Mouse (Mus musculus) frontal cortex, postnatal 14 days (tissue): ENCODE measurements around the gene Fam186b.
"Not testable (repeated sequence)": the region's sequence is repeated elsewhere in the genome, so short reads cannot be mapped to it uniquely, and the experiment has no call there.

ENCODE experiments used
- DNase-seq, 2 experiments: peaks; one replicate each; pipeline ENCODE4 v3.0.0; 2022; ENCODE audit warnings: low spot score in 2 of 2

Fam186b gene

DNA sequence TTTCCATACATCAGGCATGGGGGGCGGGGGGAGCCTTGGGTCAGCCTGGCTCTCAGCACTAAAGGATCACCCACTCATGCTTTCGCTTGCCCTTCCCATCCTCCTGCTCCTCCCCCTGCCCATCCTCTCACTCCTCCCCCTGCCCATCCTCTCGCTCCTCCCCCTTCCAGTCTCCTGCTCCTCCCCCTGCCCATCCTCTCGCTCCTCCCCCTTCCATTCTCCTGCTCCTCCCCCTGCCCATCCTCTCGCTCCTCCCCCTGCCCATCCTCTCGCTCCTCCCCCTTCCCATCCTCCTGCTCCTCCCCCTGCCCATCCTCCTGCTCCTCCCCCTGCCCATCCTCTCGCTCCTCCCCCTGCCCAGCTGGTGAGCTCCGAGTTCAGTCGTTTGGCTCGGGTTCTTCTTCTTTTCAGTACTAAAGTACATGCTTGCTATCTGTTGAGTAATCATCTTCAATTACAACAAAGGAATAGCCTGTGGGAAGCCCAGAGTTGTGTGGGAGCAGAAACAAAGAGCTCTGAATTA is 35.9 kb downstream of the Fam186b start:
- DNase-seq: peak in 1 of 2 experiments; percentile 29

DNA sequence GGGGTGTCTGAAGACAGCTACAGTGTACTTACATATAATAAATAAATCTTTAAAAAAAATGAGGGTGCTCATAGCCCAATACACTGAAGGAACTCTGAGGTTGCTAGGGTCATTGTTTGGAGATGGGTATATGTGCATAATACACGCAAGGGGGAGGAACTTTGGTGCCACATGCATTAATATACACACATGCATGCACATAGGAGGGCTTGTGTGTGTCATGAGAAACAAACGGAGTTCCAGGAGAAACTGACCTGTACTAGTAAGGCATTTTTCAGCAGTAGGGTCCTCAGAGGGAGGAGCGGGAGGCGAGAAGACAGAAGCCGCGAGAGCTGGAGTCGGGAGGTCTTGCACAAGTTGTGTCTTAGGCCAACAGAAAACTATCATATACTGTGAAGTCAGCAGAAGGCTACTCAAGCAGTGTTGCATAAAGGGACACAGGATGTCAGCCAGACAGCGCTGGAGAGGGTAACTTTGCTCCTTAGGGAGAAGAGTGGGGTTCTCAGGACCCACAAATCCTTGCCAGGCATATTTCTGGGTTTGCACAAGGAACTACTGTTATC is 36.4 kb downstream of the Fam186b start:
- no peak for DNase-seq

DNA sequence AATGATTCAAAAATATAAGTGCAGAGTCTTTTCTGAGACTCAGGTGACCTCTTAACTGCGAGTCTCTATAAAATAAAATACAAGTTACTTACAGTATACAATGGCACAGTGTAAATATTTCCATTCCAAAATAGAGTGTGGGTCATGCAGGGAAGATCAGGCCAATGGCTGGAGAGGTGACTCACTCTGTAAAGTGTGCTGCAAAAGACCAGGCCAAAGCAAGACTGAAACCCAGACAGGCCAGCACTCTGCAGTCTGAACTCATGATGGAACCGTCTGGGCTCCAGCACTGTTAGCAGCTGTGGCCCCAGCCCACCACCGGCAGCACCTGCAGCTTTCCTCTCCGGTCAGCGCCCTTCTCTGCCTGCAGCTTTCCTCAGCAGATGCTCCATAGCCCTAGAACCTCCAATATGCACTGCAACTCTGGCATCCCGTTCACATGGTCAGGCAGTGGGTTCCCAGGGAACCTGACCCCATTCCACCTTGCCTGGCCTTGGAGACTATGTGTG is 40.4 kb downstream of the Fam186b start:
- no peak for DNase-seq

DNA sequence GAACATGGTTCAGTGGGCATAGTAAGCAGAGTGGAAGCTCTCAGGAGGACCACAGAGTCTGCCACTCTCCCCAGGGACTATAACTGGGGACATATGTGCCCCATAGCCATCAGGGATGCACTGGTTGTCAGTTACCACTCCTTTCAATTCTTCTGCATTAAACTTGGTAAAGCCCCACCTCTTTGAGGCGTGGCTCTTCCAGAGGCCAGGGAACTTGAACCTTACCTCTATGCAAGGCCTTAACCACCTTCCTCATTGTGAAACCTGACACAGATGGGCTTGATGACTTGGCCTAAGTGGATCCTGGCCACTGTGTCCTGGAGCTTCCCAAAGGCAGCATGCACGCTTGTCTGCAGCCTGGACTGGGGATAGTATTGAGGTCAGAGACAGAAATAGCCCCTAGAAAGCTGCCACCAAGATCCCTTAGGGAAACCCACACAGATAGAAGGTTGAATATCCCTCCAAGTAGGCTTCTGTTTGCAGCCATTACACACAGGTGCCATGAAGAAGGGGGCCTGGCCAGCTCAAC is 41.1 kb downstream of the Fam186b start:
- no peak for DNase-seq

DNA sequence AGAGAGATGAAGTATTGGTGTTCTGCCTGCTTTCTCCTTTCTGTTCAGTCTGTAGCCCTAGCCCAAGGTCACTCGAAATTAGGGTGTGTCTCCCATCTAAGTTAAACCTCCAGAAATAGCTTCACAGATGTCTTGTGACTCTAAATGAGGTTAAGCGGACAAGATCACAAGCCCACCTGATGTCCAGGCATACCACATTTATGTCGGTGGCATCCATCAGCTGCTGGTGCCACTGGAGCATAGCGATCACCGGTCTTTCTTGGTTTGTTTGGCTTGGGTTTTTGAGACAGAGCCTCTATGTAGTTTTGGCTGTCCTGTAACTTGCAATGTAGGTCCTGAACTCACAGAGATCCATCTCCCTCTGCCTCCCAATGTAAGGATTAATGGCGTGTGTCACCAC is 41.9 kb downstream of the Fam186b start:
- DNase-seq: no peak

DNA sequence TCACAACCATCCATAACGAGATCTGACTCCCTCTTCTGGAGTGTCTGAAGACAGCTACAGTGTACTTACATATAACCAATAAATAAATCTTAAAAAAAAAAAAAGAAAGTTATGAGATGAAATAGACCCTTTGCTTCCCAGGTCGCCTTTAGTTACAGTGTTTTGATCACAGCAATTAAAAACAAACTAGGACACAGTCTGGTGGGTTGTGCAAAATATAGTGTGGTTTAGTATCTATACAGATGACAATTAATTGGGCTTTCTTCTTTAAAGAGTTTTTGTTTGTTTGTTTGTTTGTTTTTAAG is 42.6 kb downstream of the Fam186b start:
- not testable (repeated sequence) for DNase-seq

DNA sequence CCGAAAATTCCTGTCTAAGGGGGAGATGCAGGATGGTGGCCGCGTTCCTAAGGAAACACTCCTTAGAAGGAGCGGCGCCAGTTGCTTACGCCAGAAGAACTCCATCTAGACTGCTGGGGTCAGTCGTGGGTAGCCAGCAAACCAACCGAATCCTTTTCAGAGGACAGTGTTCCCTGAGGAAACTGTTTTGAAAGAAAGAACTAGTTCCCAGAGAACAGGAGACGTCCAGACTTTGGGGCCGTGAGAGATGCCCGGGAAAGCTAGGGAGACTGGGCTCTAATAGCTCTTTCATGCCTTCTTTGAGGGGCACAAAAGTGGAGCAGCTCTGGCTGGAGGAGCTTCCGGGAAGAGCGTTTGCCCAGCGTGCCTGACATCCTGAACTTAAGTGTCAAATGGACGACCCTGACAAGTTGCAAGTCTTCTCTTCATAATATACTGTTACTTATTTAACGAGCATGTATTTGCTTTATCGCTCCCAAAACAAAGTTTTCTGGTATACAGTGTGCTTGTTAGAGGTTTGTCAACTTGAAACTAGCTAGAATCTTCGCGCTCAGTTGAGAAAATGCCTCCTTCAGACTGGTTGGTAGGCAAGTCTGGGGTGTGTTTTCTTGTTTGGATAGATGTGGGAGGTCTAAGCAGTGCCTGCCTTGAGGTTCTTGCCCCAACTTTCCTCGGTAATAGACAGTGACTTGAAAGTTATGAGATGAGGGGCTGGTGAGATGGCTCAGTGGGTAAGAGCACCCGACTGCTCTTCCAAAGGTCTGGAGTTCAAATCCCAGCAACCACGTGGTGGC is 43.1 kb downstream of the Fam186b start:
- DNase-seq: peak in 1 of 2 experiments; percentile 64

DNA sequence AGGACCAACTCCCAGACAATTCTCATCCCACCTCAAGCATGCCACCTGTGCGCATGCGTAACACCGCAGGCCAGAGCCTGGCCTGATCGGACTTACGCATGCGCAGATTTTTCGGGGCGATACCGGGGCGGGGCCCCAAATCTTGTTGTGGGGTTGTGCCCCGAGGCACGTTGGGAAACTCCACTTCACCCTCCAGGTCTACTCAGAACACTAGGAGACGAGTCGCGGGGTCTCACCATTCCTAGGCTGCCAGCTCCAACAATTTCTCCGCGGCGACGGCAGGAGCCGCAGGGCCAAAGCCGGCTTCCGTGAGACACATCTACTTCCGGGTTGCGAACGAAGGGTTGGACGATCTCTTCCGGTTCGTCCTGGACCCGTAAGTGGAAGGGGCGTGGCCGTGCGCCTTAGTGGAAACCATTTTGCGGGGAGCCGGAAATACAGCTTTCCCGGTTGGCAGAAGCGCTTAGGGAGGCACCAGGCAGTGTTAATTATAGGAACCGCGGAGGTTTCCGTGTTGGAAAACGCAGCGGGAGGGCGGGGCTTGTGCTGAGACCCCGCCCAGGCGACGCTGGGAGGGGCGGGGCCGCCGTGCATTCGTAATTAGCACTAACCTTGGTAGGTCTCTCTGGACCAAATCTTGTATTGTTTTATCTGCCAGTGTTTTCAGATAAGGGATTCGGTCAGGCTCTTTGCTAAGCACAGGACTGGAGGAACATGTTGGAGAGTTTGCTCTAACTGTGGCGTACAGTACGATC is 43.9 kb downstream of the Fam186b start, which contains the start of gene Mcrs1:
Gene Mcrs1, minus strand, starts transcription at position 336 of the 755 bp plus-strand sequence.
- DNase-seq: peak; percentile 97 to 98

DNA sequence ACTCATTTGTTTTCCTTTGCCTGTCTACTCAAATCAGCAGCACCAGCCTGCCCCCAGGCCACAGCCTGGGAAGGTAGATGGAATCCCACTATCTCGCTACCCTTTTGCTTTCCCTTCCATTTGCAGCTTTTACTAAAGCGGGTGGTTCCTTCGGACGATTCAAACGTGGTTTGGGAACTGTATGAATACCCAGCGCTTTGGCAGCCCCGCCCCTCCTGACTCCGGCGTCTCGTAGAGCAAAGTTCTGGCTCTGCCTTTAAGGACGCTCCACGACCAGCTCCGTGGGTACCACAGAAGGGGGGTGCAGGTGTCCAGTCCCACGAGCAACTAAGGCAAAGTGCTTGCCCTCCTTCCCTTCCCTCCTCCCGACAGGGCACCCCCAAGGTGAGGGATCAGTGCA is 44.6 kb downstream of the Fam186b start:
- DNase-seq: not testable (repeated sequence)

DNA sequence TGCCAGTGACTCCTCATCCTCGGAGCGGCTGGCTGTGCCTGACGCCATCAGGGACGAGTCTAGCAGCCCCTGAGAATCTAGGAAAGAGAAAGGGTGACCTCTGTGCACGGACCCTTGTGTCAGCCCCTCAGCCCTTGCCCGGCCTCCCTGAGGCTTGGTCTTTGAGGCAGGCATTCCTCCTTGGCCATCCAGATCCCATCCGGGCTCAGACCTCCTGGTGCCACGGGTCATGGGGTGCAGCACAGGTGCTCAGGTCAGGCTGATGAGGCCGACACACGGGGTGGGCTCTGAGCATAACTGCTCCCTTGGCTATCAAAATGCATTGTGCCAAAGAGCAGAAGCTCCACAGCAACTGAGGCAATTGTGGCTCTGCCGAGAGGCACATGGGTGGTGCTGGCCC is 45.8 kb downstream of the Fam186b start:
- DNase-seq: no peak

DNA sequence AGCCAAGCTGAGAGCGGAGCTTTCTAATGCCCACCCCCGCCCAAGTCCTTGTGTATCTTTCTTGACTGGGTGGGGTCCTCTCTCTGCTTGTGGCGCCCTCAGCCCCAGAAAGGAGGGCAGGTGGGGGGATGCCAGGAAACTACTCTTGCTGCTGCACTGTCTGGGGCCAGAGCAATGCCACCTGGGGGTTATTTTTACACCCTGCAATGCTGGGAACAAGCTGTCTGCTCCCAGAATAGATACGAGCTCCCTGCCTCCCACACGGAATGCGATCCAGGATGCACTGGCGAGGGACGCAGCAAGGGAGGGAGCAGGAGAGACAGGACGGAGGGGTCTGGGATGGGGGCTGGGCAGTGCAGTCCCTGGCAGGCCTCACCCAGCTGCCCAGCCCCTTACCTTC is 46.7 kb downstream of the Fam186b start:
- peak; percentile 57 to 75 for DNase-seq

DNA sequence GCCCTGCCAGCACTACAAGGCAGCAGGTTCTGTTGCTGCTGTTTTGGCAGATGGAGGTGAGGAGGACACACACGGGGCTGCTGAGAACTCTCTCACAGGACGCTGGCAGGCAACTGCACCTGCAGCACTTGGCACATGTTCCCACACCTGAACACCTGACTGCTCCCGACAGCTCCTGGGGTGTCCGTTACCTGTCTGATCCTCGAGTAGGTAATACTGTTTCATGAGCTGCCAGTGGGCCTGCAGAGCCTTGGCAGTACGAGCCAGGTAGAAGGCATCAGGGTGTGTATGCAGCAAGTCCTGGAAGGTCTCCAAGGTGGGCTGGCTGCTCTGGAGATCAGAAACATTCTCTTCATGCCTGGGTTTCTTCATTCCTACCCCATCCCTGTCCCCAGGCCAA is 49.0 kb downstream of the Fam186b start:
- DNase-seq: not testable (repeated sequence)

DNA sequence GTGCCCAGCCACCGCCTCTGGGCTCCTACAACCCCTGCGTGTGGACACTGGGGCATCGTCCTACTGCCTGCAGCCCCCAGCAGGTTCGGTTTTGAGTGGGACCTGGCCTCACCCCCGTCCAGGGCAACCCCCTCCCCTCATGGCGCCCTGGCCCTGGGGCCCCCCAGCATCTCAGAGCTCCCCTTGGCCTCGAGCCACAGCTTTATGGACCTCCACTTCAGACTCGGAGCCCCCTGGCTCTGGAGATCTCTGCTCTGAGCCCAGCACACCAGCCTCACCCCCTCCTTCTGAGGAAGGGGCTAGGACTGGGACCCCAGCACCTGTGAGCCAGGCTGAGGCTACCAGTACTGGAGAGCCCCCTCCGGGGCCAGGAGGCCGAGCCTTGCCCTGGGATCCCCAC is 53.6 kb downstream of the Fam186b start:
- no peak for DNase-seq

DNA sequence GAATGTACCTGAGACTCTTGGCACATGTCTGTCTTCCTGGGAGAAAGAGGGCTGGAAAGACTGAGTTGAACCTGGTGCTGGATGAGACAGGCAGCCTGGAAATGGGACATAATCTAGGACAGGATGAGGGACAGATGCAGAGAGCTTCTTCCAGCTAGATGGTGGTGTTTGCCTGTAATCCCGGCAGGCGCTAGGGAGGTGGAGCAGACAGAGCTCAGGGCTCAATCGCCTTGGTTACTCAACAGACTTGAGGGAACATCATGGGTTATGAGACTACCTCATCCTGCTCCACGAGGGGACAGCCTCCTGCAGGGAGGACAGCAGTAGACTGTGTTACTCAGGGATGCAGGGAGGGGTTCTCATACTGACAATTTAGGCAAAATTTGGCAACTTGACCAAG is 54.4 kb downstream of the Fam186b start:
- no peak for DNase-seq

DNA sequence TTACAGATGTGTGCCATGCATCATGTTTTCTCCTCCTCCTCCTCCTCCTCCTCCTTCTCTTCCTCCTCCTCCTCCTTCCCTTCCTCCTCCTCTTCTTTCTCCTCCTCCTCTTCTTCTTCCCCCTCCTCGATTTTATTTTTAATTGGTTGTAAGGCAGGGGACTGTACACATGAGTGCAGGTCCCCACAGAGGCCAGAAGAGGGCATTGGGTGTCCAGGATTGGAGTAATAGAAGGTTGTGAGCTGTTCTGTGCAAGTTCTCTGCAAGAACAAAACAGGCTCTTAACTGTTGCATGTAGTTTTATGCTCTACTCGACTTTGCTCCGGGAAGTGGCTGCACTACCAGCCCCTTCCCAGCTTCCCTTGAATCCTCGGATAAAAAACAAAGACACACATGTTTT is 55.6 kb downstream of the Fam186b start:
- no peak for DNase-seq

DNA sequence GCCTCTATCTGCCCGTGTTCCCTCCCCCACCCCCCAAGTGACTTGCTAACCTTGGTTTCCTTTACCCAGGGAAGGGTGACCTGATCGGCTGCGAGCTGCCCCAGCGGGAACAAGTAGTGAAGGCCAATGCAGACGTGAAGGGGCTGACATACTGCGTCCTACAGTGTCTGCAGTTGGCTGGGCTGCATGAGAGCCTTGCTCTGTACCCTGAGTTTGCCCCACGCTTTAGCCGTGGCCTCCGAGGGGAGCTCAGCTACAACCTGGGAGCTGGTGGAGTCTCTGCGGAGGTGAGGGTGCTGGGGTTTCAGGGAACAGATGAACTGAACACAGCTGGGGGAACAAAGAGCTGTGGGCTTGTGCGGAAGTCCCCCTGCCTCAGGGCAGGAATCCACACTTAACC is 57.7 kb downstream of the Fam186b start:
- no peak for DNase-seq

DNA sequence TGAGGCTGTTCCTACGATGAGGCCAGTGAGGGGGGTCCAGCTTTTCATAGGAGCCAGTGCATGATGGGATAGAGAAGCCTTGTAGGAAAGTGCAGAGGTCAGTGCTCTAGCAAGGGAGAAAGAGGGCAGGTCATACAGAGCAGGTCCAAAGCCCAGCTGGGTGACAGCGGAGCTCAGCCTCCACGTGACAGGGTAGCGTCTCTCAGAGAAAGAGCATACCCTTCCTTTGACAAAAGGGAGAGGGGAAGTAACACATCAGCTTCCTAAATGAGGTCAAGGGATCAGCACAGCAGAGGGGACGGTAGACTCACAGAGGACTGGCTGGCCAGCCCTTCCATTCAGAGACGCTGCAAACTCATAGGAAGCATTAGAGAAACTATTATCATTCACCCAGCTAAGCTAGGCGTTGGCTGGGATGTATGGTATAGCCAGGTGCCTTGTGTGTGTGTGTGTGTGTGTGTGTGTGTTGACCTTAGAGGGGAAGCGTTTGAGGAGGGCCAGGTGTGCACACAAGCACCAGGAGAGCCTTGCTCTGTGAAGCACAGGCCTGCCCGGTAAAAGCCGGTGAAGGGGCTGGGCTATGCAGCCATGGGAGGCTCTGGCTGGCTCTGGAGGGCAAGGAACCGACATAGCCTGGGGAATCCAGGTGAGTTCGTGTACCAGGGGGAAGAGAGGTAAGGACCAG is 61.2 kb downstream of the Fam186b start:
- no peak for DNase-seq

DNA sequence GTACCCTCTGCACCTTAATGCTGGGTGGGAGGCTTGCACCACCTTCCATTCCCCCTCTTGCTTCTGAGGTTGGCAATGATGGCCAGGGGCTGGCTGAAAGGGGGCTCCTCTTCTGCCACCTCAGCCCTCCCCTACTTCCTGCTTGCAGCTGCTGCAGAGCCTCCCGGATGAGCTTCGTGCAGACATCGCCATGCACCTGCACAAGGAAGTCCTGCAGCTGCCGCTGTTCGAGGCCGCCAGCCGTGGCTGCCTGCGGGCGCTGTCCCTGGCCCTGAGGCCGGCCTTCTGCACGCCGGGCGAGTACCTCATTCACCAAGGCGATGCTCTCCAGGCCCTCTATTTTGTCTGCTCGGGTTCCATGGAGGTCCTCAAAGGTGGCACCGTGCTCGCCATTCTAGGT is 62.0 kb downstream of the Fam186b start:
- no peak for DNase-seq

DNA sequence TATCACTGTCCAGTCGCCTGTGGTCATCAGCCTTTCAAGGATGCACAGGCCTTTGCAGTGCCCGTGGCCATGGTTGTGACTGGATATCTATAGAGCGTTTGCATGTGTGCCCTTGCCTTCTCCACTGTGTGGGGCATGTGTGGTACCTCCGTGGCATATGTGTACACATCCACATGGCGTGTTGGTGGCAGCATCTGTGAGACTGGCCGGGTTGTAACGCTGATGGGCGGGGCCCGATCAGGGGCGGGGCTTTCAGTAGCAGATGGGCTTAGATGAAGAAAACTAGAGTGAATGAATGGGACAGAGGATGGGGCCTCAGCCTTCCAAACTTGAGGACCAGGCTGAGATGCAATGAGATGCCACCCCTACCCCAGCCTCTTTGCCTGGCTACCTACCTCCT is 63.7 kb downstream of the Fam186b start:
- DNase-seq: no peak

DNA sequence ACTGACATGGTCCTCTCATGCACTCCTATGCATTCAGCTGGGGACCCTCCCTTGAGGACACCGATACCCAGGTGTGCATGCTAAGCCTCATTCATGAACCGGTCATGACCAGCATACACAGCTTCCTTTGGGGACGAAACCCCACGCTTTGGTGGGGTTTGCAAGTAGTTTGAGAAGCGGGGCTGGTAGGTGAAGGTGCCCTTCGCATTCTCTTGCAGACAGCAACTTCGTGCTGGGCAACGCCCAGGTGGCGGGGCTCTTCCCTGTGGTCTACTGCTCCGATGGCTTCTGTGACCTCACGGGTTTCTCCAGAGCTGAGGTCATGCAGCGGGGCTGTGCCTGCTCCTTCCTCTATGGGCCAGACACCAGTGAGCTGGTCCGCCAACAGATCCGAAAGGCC is 69.6 kb downstream of the Fam186b start:
- no peak for DNase-seq

DNA sequence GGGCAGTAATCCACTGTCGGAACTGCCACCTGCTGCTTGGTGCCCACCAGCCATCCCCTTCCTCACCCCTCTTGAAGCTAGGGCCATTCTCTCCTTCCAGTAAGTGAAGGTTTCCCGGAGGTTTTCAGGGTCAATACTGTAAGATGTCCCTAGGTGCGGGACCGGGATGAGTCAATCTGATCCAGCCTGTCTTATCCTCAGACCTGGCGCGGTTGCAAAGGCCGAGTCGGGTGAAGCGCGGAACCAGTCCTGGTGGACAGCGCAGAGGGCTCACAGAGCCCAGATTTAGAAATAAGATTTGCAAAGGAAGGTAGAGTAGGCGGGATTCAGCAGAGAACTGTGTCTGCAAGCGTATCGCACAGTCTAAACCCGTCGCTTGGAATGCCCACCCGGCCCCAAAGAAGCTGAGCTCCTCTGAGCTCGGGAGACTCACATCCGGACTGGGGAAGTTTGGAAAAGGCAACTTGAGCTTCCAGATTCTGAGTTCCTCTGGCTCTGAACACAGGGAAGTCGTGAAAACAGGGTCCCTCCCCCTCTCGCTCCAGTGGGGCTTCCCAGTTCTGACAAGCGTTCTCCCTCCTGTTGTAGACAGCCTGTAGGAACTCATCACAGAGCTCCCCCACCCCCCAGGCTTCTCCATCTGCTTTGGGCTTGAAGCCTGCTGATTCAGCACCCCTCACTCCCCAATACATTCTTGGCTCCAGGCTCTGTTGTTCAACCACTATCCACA is 70.4 kb downstream of the Fam186b start:
- peak; percentile 57 to 60 for DNase-seq
